Mouse (Mus musculus): Measurements from ENCODE around the gene Exoc4. TPM values are rescaled to one million over a fixed set of nuclear protein-coding genes. Genes with fewer than 3 reads are reported as not detected.

The Exoc4 gene
- polyA plus RNA-seq, 1 experiment from 2014 or later: 38.8 TPM

- H3K27me3 ChIP-seq (replicated peaks): no peaks in the 10 kb centered on the region
- ATAC-seq (ENCODE audit: low FRiP score): no peak
- peaks cover 3% of the 10 kb centered on the region; the same call in 1 of the 2 replicates for H3K4me1 ChIP-seq
- H3K4me3 ChIP-seq (replicated peaks): no peak overlapping the region
- H3K4me2 ChIP-seq: no peak overlapping the region
- H3K9me3 ChIP-seq (replicated peaks): no peaks in the 10 kb centered on the region
- no peak overlapping the region for H3K27ac ChIP-seq (replicated peaks)
- no peaks in the 10 kb centered on the region for H3K36me3 ChIP-seq
- 75% methylated on average over 3 of the region's 3 CpGs for WGBS
- no peak overlapping the region for H3K9ac ChIP-seq (replicated peaks)
Measured at GRCm38 (mm10) chr6:33683533-33683932, 434.6 kb downstream of the Exoc4 start.

DNA sequence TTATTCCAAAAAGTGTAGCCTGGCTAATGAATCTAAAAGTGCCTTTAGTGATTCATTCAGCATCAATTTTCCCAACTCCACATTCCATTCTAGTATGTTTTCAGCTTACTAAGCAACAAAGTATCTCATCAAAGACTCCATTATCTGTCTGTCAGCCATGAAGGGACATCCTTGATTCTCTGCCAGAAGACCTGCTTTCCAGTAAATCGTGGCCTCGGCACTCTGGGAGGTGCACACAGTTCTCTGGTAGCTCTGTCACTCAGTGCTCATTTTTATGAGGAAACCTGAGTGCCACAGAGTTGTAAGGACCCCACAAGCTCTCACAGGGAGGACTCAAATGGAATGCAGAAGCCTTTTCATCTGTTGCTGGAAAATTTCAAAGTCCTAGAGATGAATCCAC, 436.4 kb downstream of the Exoc4 start:
- Histone ChIP-seq H3K4me2 (no peak overlapping the region), H3K4me3 (replicated peaks) (no peak overlapping the region), H3K27ac (replicated peaks) (no peak overlapping the region), H3K27me3 (replicated peaks) (no peaks in the 10 kb centered on the region), H3K4me1 (peaks cover 3% of the 10 kb centered on the region; the same call in 1 of the 2 replicates), H3K36me3 (no peaks in the 10 kb centered on the region), H3K9me3 (replicated peaks) (no peaks in the 10 kb centered on the region), H3K9ac (replicated peaks) (no peak overlapping the region)
- ATAC-seq (ENCODE audit: low FRiP score): no peak
- 59% methylated on average over 2 of the region's 2 CpGs for WGBS

DNA sequence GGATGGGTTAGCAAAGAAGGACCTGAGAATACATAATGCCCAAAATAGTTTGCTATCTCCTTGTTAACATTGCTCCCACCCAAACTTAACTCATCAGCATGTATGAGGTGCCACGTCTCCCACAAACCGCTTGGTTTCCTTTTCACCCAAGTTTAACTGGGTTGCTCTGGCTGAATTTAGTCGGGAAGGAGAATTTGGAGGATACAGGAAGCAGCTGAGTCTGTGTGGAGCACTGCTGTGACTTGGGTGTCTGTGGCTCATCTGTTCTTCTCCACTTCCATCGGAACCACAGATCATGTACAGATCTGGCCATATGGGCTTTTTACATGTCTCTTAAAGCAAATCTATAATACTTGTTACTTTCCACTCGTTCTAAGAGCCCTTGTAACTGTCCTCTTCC, 441.7 kb downstream of the Exoc4 start:
- 94% methylated on average over 5 of the region's 5 CpGs for WGBS
- Histone ChIP-seq H3K27ac (replicated peaks) (no peak overlapping the region), H3K9me3 (replicated peaks) (no peaks in the 10 kb centered on the region), H3K4me1 (no peaks in the 10 kb centered on the region), H3K4me2 (no peak overlapping the region), H3K4me3 (replicated peaks) (no peak overlapping the region), H3K9ac (replicated peaks) (no peak overlapping the region), H3K36me3 (no peaks in the 10 kb centered on the region), H3K27me3 (replicated peaks) (no peaks in the 10 kb centered on the region)
- ATAC-seq (ENCODE audit: low FRiP score): no peak

DNA sequence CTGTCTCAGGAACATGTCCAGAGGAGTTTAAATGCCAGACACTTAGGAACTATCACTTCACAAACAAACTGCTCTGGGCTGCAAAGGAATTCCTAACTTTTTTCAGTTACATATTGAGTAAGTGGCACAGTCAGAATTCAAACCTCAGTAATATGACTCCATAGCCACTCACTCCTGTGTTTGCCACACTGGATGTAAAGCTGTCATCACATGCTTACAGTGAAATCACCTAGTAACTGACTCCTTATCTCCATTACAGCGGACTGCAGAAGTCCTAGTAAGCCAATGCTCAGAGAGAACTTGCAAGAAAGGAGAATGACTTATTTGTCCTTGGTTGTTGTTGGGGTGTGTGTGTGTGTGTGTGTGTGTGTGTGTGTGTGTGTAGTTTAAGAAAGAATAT, 448.1 kb downstream of the Exoc4 start:
- H3K9ac ChIP-seq (replicated peaks): no peak overlapping the region
- no peak overlapping the region for H3K27ac ChIP-seq (replicated peaks)
- H3K36me3 ChIP-seq: no peaks in the 10 kb centered on the region
- ATAC-seq (ENCODE audit: low FRiP score): no peak
- no peaks in the 10 kb centered on the region for H3K4me1 ChIP-seq
- no peak overlapping the region for H3K4me3 ChIP-seq (replicated peaks)
- no peaks in the 10 kb centered on the region for H3K9me3 ChIP-seq (replicated peaks)
- no peaks in the 10 kb centered on the region for H3K27me3 ChIP-seq (replicated peaks)
- H3K4me2 ChIP-seq: no peak overlapping the region
- WGBS: 93% methylated on average over 1 of the region's 1 CpGs

DNA sequence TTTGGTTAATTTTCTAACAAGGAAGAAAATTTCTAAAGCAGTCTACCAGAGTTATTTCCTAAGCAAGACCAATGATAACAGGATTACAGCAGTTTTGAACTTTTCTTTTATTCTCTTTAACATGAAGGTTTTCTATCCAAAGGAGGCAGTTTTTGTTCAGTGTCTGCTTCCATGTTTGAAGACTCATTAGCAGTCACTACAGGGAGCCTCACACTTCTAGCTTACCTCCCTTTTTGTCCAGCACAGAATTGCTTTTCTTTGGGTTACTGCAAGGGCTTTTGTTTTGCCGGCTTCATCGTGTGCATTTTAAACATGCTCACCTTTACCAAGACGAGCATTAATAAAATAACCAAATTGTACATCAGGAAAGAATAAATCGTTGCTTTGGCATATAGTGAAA, 460.0 kb downstream of the Exoc4 start:
- WGBS: 41% methylated on average over 4 of the region's 4 CpGs
- Histone ChIP-seq H3K36me3 (no peaks in the 10 kb centered on the region), H3K4me2 (no peak overlapping the region), H3K9ac (replicated peaks) (no peak overlapping the region), H3K4me3 (replicated peaks) (no peak overlapping the region), H3K27ac (replicated peaks) (no peak overlapping the region), H3K27me3 (replicated peaks) (no peaks in the 10 kb centered on the region), H3K4me1 (no peaks in the 10 kb centered on the region), H3K9me3 (replicated peaks) (no peaks in the 10 kb centered on the region)
- no peak for ATAC-seq (ENCODE audit: low FRiP score)

- no peak for ATAC-seq (ENCODE audit: low FRiP score)
- no peak overlapping the region for H3K4me2 ChIP-seq
- no peaks in the 10 kb centered on the region for H3K9me3 ChIP-seq (replicated peaks)
- H3K4me3 ChIP-seq (replicated peaks): no peak overlapping the region
- no peaks in the 10 kb centered on the region for H3K36me3 ChIP-seq
- H3K9ac ChIP-seq (replicated peaks): no peak overlapping the region
- H3K27me3 ChIP-seq (replicated peaks): no peaks in the 10 kb centered on the region
- H3K4me1 ChIP-seq: no peaks in the 10 kb centered on the region
- H3K27ac ChIP-seq (replicated peaks): no peak overlapping the region
- 76% methylated on average over 5 of the region's 5 CpGs for WGBS
Measured at GRCm38 (mm10) chr6:33709340-33709739, 460.5 kb downstream of the Exoc4 start.

DNA sequence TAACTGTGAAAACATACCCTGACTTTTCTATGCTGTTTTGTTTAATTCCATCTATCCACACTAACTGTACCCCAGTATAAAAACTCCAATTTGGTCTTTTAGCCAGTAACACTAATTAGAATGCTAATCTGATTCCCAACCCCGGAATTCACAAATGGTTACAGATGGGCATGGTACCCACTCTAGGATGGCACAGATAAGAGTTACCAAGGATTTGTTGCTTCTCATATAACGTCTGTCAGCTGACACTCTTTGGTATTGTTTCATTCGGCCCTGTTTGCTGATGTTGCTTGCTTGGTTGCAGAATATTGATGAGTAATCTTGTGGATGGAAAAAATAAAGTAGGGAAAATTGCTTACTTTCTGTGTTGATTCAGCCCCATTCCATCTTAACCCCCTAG, 462.9 kb downstream of the Exoc4 start:
- Histone ChIP-seq H3K36me3 (no peaks in the 10 kb centered on the region), H3K27ac (replicated peaks) (no peak overlapping the region), H3K4me2 (no peak overlapping the region), H3K27me3 (replicated peaks) (no peaks in the 10 kb centered on the region), H3K9ac (replicated peaks) (no peak overlapping the region), H3K4me3 (replicated peaks) (no peak overlapping the region), H3K9me3 (replicated peaks) (no peaks in the 10 kb centered on the region), H3K4me1 (no peaks in the 10 kb centered on the region)
- ATAC-seq (ENCODE audit: low FRiP score): no peak
- WGBS: 56% methylated on average over 3 of the region's 3 CpGs

DNA sequence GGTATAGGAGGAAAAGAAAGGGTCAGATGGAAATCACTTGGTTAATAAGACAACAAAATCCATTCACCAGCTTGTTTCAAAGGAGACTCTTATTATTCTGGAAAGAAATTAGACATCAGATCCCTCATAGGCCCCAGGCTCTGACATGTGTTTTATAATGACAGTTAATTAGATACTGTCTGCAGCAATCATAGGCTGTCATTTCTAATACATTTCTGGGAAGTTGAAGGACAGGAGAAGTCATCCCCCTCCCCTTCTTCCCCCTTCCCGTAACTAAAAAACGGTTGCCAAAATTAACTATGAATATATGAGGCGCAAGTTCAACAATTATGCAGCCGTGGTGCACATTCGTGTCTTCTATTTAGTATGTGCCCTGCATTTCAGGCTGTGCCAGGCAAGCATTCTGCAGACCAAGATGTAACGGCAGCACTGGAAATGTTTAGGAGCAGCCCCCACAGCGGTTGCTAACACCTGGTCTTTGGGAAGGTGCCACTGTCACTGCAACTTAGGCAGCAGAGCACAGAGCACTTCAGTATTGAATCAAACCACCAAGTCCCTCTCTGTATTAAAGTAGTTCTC, 463.7 kb downstream of the Exoc4 start:
- WGBS: 62% methylated on average over 7 of the region's 7 CpGs
- Histone ChIP-seq H3K4me3 (replicated peaks) (no peak overlapping the region), H3K9me3 (replicated peaks) (no peaks in the 10 kb centered on the region), H3K4me2 (no peak overlapping the region), H3K9ac (replicated peaks) (no peak overlapping the region), H3K36me3 (no peaks in the 10 kb centered on the region), H3K4me1 (no peaks in the 10 kb centered on the region), H3K27me3 (replicated peaks) (no peaks in the 10 kb centered on the region), H3K27ac (replicated peaks) (no peak overlapping the region)
- no peak for ATAC-seq (ENCODE audit: low FRiP score)

DNA sequence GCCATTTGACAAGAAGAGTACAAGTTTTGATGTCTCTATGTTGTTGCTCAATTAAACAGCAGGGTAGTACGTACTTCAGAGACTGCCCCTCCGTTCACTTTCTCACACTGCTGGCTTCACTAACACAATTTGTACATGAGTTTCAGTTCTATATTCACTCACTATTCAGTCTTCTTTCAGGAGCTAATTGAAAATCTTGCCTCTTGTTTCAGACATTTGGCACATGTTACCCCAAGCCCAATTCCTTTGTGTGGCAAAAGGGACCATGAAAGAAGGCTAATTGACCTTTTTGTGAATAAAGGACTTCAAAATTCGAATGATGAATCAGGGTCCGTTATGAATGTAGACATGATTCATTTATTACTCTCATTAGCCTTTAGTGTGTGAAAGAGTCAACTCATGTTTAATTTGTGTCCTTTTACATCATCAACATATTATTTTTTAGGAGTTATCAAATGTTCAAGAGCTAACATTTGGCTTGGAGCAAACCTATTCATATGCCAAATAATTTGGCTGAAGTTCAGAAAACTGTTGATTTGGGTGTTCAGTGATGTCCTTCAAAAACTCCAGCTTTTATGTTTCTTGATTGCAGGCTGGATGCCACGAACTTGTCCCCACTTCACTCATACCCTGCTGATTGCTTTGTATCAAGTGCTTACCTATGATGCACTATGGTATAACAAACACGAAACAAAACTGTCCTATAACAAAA, 467.5 kb downstream of the Exoc4 start:
- Histone ChIP-seq H3K27ac (replicated peaks) (no peak overlapping the region), H3K9ac (replicated peaks) (no peak overlapping the region), H3K4me2 (no peak overlapping the region), H3K4me3 (replicated peaks) (no peak overlapping the region), H3K36me3 (no peaks in the 10 kb centered on the region), H3K4me1 (no peaks in the 10 kb centered on the region), H3K27me3 (replicated peaks) (no peaks in the 10 kb centered on the region), H3K9me3 (replicated peaks) (no peaks in the 10 kb centered on the region)
- 67% methylated on average over 6 of the region's 6 CpGs for WGBS
- no peak for ATAC-seq (ENCODE audit: low FRiP score)

DNA sequence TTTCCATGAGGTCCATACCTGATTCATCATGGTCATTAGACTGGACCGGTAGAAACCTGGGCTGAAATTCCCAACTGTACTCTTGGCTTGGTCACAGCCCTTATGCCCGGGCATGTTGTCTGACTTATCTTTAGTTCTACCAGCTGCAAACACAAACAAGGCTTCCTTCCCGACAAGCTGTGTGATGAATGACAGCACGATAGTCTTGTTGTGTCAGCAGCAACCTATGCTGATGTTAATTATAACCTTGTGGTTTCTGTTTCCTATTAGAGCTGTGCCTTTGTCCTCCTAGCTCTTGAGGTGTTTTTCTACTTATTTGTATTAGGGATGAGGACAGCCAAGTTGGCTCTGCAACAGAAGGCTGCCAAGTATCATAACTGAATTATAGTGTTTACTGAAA, 472.3 kb downstream of the Exoc4 start:
- Histone ChIP-seq H3K27me3 (replicated peaks) (no peaks in the 10 kb centered on the region), H3K36me3 (no peaks in the 10 kb centered on the region), H3K27ac (replicated peaks) (no peak overlapping the region), H3K4me1 (no peaks in the 10 kb centered on the region), H3K4me2 (no peak overlapping the region), H3K9me3 (replicated peaks) (no peaks in the 10 kb centered on the region), H3K9ac (replicated peaks) (no peak overlapping the region), H3K4me3 (replicated peaks) (no peak overlapping the region)
- no peak for ATAC-seq (ENCODE audit: low FRiP score)
- 80% methylated on average over 4 of the region's 4 CpGs for WGBS

DNA sequence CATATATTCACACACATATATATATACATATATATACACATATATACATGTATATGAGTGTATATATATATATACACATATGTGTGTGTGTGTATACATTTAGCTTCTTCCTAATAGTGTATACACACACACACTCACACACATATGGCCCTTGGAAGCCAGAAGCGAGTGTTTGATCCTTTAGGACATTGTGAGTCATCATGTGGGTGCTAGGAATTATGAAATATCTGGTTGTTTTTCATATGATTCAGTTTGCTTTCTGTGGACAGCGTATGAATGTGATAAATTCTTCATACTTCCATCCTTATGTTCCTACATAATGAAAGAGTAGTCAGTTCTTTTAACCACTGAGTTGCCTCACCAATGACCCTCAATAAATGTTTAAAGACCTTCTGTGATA, 473.9 kb downstream of the Exoc4 start:
- H3K4me1 ChIP-seq: no peaks in the 10 kb centered on the region
- H3K4me3 ChIP-seq (replicated peaks): no peak overlapping the region
- no peak overlapping the region for H3K4me2 ChIP-seq
- no peak for ATAC-seq (ENCODE audit: low FRiP score)
- H3K9ac ChIP-seq (replicated peaks): no peak overlapping the region
- 88% methylated on average over 2 of the region's 2 CpGs for WGBS
- H3K36me3 ChIP-seq: no peaks in the 10 kb centered on the region
- H3K27ac ChIP-seq (replicated peaks): no peak overlapping the region
- no peaks in the 10 kb centered on the region for H3K9me3 ChIP-seq (replicated peaks)
- no peaks in the 10 kb centered on the region for H3K27me3 ChIP-seq (replicated peaks)

- no peaks in the 10 kb centered on the region for H3K9me3 ChIP-seq (replicated peaks)
- no peak for ATAC-seq (ENCODE audit: low FRiP score)
- 80% methylated on average over 3 of the region's 3 CpGs for WGBS
- no peaks in the 10 kb centered on the region for H3K27me3 ChIP-seq (replicated peaks)
- no peak overlapping the region for H3K27ac ChIP-seq (replicated peaks)
- H3K4me1 ChIP-seq: no peaks in the 10 kb centered on the region
- H3K4me3 ChIP-seq (replicated peaks): no peak overlapping the region
- H3K9ac ChIP-seq (replicated peaks): no peak overlapping the region
- H3K36me3 ChIP-seq: no peaks in the 10 kb centered on the region
- no peak overlapping the region for H3K4me2 ChIP-seq
Measured at GRCm38 (mm10) chr6:33724596-33724995, 475.7 kb downstream of the Exoc4 start.

All from neural tube, embryonic 15.5 days (tissue).